17 mouse cellular contexts compared by ENCODE assay signal in genomic region chr1:20605489-20605888, GRCm38 (mm10). TPM values are rescaled to one million over a fixed set of nuclear protein-coding genes. Genes with fewer than 3 reads are reported as not detected.
"Had no signal": no experiment of that assay in that cellular context is flagged by ENCODE, and none has a peak within 500 bp of the region (broad histone marks: within the 10 kb centered on the region; RNA-seq: fewer than 3 reads in every experiment).

No protein-coding gene starts in this region.

- H3K4me3 ChIP-seq: layer of hippocampus, adult 2 months; limb, embryonic 12.5 days; liver, embryonic 13.5 days; lung, embryonic 15.5 days; megakaryocyte, embryonic 14.5 days; midbrain, embryonic 12.5 days; neural tube, embryonic 13.5 days; stomach, embryonic 15.5 days had no signal

- H3K9me3 ChIP-seq: limb, embryonic 12.5 days; liver, embryonic 13.5 days; lung, embryonic 15.5 days; megakaryocyte, embryonic 14.5 days; midbrain, embryonic 12.5 days; neural tube, embryonic 13.5 days; stomach, embryonic 15.5 days had no signal

- H3K27me3 ChIP-seq: limb, embryonic 12.5 days; liver, embryonic 13.5 days; lung, embryonic 15.5 days; megakaryocyte, embryonic 14.5 days; midbrain, embryonic 12.5 days; neural tube, embryonic 13.5 days; stomach, embryonic 15.5 days had no signal

- ATAC-seq: inflammation-experienced regulatory T-cells, adult 6 months; intestine, postnatal 0 days; liver, postnatal 0 days had no signal

- H3K4me2 ChIP-seq: limb, embryonic 12.5 days; liver, embryonic 13.5 days; lung, embryonic 15.5 days; midbrain, embryonic 12.5 days; neural tube, embryonic 13.5 days; stomach, embryonic 15.5 days had no signal

- H3K4me1 ChIP-seq: limb, embryonic 12.5 days; liver, embryonic 13.5 days; lung, embryonic 15.5 days; megakaryocyte, embryonic 14.5 days; midbrain, embryonic 12.5 days; neural tube, embryonic 13.5 days; stomach, embryonic 15.5 days had no signal

- H3K27ac ChIP-seq: layer of hippocampus, adult 2 months; limb, embryonic 12.5 days; liver, embryonic 13.5 days; lung, embryonic 15.5 days; macrophage; midbrain, embryonic 12.5 days; neural tube, embryonic 13.5 days; stomach, embryonic 15.5 days had no signal

- DNase-seq: liver; liver, embryonic 13.5 days; liver, postnatal 0 days; lung, postnatal 14 days; right cerebral cortex, postnatal 14 days; thymus, adult 2 months; thymus, postnatal 25 days had no signal

- H3K36me3 ChIP-seq: limb, embryonic 12.5 days; liver, embryonic 13.5 days; lung, embryonic 15.5 days; midbrain, embryonic 12.5 days; neural tube, embryonic 13.5 days; stomach, embryonic 15.5 days had no signal

- H3K9ac ChIP-seq: limb, embryonic 12.5 days; liver, embryonic 13.5 days; liver, postnatal 0 days; lung, embryonic 15.5 days; midbrain, embryonic 12.5 days; neural tube, embryonic 13.5 days; stomach, embryonic 15.5 days had no signal

RNA-seq across cellular contexts. Expression of gene Pkhd1, which starts 12.4 kb away (rescaled TPM):
- polyA plus RNA-seq: inflammation-experienced regulatory T-cells, adult 6 months; macrophage; midbrain, embryonic 12.5 days had no signal
